Mouse (Mus musculus): ENCODE measurements at regions not wholly inside any gene's neighbourhood (a gene's known extent, or its start where the extent isn't known, plus 50 kb on each side); places are given as distances from the start of the nearest gene placed in this dataset.

DNA sequence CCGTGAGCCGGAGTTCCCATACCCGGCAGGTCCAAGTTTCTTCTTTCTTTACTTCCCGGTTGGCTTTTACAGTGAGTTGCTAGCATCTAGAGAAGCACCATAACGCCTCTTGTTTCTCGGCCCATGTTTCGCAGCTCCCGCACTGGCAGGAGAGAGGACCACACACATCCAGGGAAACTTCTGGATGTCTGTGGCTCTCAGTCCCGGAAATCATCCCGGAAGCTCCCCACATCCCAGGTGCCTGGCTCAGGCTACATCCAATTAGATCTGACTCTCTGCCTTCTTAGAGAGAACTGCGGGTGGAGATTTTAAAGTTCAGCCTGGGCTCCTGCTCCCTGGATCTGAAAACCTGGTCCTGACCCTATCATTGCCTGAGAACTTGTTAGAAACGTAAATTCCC lies 146.8 kb upstream of the Mylip start:
- TF ChIP-seq CTCF (IDR thresholded peaks at IDR 0.05; ENCODE audit: extremely low read depth, insufficient read length, insufficient replicate concordance, low read depth, low read length) = no peak
- no peak for TF ChIP-seq POLR2A (IDR thresholded peaks at IDR 0.05; ENCODE audit: low read depth, low read length)

Data from small intestine, adult 2 months (tissue).